Mouse (Mus musculus): ENCODE data around the gene Foxo3.

GRCm38 (mm10) chr10:42227751-42228241 lies 48.8 kb downstream of the Foxo3 start:
- TF ChIP-seq CTCF (IDR thresholded peaks at IDR 0.05; ENCODE audit: borderline replicate concordance, extremely low read depth, insufficient read depth, insufficient read length) = no peak
- TF ChIP-seq POLR2A (IDR thresholded peaks at IDR 0.05; ENCODE audit: borderline replicate concordance, extremely low read depth, insufficient read depth, insufficient read length, poor library complexity, severe bottlenecking) = no peak

Data from brain, embryonic 14.5 days (tissue).